Mouse (Mus musculus) gastrocnemius, postnatal 10 days (tissue): Measurements from ENCODE around the gene Rnf145. TPM values are rescaled to one million over a fixed set of nuclear protein-coding genes. Genes with fewer than 3 reads are reported as not detected.

Experiments used
- microRNA-seq, 2 experiments: library from miRNA; unstranded; fragments of <30 nt; microRNA quantifications; one replicate each; pipeline ENCODE4 v1.2.0; 2021
- total RNA-seq, 2 experiments: library from RNA; stranded (reverse); gene quantifications; 2 replicates each; pipeline ENCODE4 v1.2.3; 2021

Gene Rnf145
- total RNA-seq, 2 experiments from 2014 or later = 14.3 to 24.9 TPM

Small RNA genes lying within 50 kb of the gene (microRNA-seq; reads per million reads assigned to microRNA genes)
- 0 reads per million in 2 experiments for gene Gm22121

Other genes with a start within 250 kb of the Rnf145 start
- gene Il12b, start 118.9 kb upstream of the Rnf145 start, total RNA-seq = not detected
- gene Ublcp1, start 48.5 kb upstream of the Rnf145 start, total RNA-seq = 10 to 100 TPM; 21.4 to 23.5 TPM
- 10 to 100 TPM; 25.8 to 36.2 TPM for gene Ebf1, start 98.4 kb downstream of the Rnf145 start, total RNA-seq